Mouse (Mus musculus) thymus, adult 2 months (tissue): ENCODE data around the gene Smok3a. TPM values are rescaled to one million over a fixed set of nuclear protein-coding genes. Genes with fewer than 3 reads are reported as not detected.
"Not testable (repeated sequence)": the region's sequence is repeated elsewhere in the genome, so short reads cannot be mapped to it uniquely, and the experiment has no call there.

ENCODE experiments used
- DNase-seq: peaks from one replicate; pipeline ENCODE4 v3.0.0; 2021
- H3K27ac ChIP-seq: fragments of 200-500 bp; 2 replicates; pipeline ENCODE4 v1.5.1; 2012; ENCODE audit warnings: low read length, control low read depth; ENCODE audit not compliant: control insufficient read depth, insufficient read depth
- H3K27me3 ChIP-seq: fragments of 200-500 bp; 2 replicates; pipeline ENCODE4 v1.6.1; 2012; ENCODE audit warnings: mild to moderate bottlenecking, low read length, moderate library complexity, mixed read lengths; ENCODE audit not compliant: control insufficient read depth, insufficient read depth
- H3K36me3 ChIP-seq: fragments of 200-500 bp; 2 replicates; pipeline ENCODE4 v1.6.1; 2012; ENCODE audit warnings: mild to moderate bottlenecking, low read length, moderate library complexity; ENCODE audit not compliant: control insufficient read depth, insufficient read depth
- H3K4me1 ChIP-seq: fragments of 200-500 bp; replicated peaks from 2 replicates; pipeline ENCODE4 v1.6.1; 2012; ENCODE audit warnings: low read length; ENCODE audit not compliant: control insufficient read depth, insufficient read depth
- H3K4me3 ChIP-seq: fragments of 200-500 bp; 2 replicates; pipeline ENCODE4 v1.5.1; 2012; ENCODE audit warnings: mild to moderate bottlenecking, low read length, control low read depth, moderate library complexity; ENCODE audit not compliant: control insufficient read depth, insufficient read depth
- CTCF ChIP-seq: fragments of 200-500 bp; IDR thresholded peaks from 2 replicates; pipeline ENCODE4 v1.5.1; 2012; ENCODE audit warnings: mild to moderate bottlenecking, control low read depth, low read length, moderate library complexity, borderline replicate concordance; ENCODE audit not compliant: control insufficient read depth, poor library complexity, insufficient read depth; ENCODE audit errors: extremely low read depth
- POLR2A ChIP-seq: fragments of 200-500 bp; IDR thresholded peaks from 2 replicates; pipeline ENCODE4 v1.6.1; 2012; ENCODE audit warnings: mild to moderate bottlenecking, low read length, control low read depth, moderate library complexity; ENCODE audit not compliant: control insufficient read depth, poor library complexity, insufficient read depth; ENCODE audit errors: extremely low read depth
- WGBS: fragments of 180-500 bp; shearing (Covaris S2); methylation state at CpG from one replicate; pipeline ENCODE4 v1.1.7; 2018; 5-methylcytosine and 5-hydroxymethylcytosine counted together
- polyA plus RNA-seq: library from polyadenylated mRNA; depleted of rRNA; stranded (reverse); fragments of >200 nt; gene quantifications from 2 replicates; pipeline ENCODE4 v1.2.3, GENCODE M21; 2012; rRNA removed

Gene Smok3a
- polyA plus RNA-seq: not detected in 2 replicates

DNA sequence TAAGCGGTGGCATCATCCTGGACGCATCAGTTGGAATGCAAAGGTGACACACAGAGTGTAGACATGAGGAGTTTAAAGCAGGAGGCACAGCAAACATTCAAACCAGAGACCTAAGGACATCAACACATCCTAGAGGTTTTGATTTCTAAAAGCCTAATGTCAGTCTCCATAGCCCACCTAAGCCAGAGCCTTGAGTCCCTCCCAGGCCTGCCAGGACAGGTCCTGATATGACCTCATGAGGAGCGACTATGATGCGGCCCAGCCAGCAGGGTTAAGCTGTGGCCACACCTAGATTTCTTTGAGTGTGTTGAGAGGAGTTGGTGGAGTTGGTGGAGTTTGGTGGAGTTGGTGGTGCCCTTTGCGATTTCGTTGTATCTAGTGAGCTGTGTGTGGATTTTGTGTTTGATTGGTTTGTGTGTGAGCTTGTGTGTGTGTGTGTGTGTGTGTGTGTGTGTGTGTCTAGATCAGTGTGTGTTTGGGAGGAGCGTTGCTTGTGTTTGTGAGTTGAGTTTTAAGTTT is at the start of gene Smok3a, which contains the start of gene Smok3b:
TSS of gene Smok3a (plus strand) at position 301 of the 519 bp plus-strand sequence.
TSS of gene Smok3b (plus strand) at position 469 of the 519 bp plus-strand sequence.
- not testable (repeated sequence) for H3K36me3 ChIP-seq, H3K27me3 ChIP-seq, H3K4me3 ChIP-seq, DNase-seq, H3K4me1 ChIP-seq, H3K27ac ChIP-seq
- WGBS: 85% methylated on average over 3 of the region's 7 CpGs

DNA sequence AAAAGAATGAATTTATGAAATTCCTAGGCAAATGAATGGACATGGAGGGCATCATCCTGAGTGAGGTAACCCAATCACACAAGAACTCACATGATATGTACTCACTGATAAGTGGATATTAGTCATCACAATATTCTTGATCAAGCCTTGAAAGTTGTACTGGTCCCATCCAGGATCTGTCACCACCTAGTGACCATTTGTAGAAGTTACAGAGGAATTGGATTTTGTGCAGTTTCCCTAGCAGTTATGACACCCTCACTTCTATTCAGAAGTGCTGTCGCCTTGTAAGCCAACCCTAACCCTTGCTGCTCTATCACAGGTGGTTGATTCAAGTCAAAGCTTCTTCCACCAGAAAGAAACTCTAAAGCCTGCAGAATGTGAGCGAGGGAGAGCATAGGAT is 47.9 kb upstream of the Smok3a start:
- no peak for DNase-seq
- 78% methylated on average over 2 of the region's 2 CpGs for WGBS

DNA sequence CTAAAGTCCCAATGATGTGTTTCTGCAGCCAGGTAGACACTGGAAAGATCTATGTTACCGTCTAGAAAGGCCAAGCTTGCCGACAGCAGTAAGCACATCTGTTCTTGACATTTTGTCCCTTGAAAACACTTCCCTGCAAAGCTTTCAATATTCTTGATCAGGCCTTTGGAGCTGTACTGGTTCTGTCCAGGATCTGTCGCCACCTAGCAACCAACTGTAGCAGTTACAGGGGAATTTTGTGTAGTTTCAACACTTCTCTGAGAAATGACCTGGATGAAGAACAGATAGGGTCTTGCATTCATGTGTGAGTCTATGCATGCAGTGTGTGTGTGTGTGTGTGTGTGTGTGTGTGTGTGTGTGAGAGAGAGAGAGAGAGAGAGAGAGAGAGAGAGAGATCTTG is 47.3 kb upstream of the Smok3a start:
- no peak for DNase-seq
- Histone ChIP-seq H3K36me3 (no peaks in the 10 kb centered on the region), H3K4me3 (no peak overlapping the region), H3K27me3 (no peaks in the 10 kb centered on the region), H3K4me1 (no peaks in the 10 kb centered on the region), H3K27ac (no peak overlapping the region)
- 61% methylated on average over 3 of the region's 3 CpGs for WGBS
- TF ChIP-seq CTCF (no peak), POLR2A (no peak)

More for the DNA sequence above, 47.9 kb upstream of the Smok3a start:
- no peaks in the 10 kb centered on the region for H3K27me3 ChIP-seq
- no peak overlapping the region for H3K27ac ChIP-seq
- no peaks in the 10 kb centered on the region for H3K36me3 ChIP-seq
- TF ChIP-seq CTCF (no peak), POLR2A (no peak)
- H3K4me1 ChIP-seq: no peaks in the 10 kb centered on the region
- no peak overlapping the region for H3K4me3 ChIP-seq

DNA sequence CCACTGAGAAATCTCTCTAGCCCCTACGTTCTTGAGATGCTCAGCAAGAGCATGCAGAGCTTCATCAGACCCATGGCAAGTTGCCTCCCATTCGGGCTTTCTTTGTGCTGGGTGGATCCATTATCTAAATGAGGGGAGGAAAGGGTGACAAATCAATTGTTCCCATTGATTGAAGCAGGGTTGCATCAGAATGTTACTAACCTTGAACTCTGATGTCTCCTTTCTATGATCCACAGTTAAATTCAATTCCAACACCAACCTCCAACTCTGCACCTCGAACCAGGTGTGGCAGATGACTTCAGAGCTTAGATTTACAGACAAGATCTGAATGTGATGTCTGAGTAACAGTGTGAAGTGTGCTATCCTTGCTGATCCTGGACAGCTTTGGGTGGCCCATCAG is 46.3 kb upstream of the Smok3a start:
- TF ChIP-seq POLR2A (no peak), CTCF (no peak)
- Histone ChIP-seq H3K27me3 (no peaks in the 10 kb centered on the region), H3K27ac (no peak overlapping the region), H3K4me1 (no peaks in the 10 kb centered on the region), H3K36me3 (no peaks in the 10 kb centered on the region), H3K4me3 (no peak overlapping the region)
- DNase-seq: no peak
- 59% methylated on average over 3 of the region's 3 CpGs for WGBS

DNA sequence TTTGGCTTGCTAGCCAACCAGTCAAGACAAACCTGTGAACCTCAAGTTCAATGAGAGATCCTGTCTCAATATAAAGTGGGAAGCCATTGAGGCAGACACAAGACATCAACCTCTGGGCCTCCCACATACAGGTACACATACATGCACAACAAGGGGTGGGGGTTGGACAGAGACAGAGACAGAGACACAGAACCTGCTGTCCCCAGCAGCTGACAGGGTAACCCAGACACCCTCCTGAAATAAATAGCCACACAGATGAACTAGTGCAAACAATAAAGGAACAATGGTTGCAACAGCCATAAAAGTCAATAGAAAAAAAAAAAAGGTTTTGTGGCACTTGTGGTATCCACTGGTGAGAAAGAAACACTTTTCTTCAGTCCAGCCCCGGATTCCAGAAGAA is 45.6 kb upstream of the Smok3a start:
- Histone ChIP-seq H3K36me3 (no peaks in the 10 kb centered on the region), H3K4me1 (no peaks in the 10 kb centered on the region), H3K27me3 (no peaks in the 10 kb centered on the region), H3K27ac (no peak overlapping the region), H3K4me3 (no peak overlapping the region)
- TF ChIP-seq POLR2A (no peak), CTCF (no peak)
- 37% methylated on average over 1 of the region's 1 CpGs for WGBS
- DNase-seq: no peak

DNA sequence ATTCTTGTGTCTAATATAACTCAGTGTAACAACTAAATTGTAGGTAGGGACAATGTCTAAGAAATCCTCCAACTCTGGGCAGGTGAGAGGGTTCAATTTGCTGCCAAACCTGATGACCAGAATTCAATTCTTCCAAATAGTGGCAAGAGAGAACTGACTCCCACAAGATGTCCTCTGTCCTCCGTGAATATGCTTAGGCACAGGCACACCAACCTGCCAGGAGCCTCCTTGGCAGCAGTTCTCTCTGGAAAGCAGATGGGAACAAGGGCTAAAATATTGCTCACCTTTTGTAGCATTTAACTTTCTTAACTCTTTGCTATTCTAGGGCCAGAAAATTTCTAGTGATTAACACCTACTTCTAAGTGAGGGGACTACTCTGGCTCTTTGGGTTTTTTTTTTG is 43.8 kb upstream of the Smok3a start:
- TF ChIP-seq POLR2A (no peak), CTCF (no peak)
- Histone ChIP-seq H3K4me1 (no peaks in the 10 kb centered on the region), H3K27me3 (no peaks in the 10 kb centered on the region), H3K27ac (no peak overlapping the region), H3K36me3 (no peaks in the 10 kb centered on the region), H3K4me3 (no peak overlapping the region)
- DNase-seq: no peak
- 41% methylated on average over 1 of the region's 1 CpGs for WGBS

DNA sequence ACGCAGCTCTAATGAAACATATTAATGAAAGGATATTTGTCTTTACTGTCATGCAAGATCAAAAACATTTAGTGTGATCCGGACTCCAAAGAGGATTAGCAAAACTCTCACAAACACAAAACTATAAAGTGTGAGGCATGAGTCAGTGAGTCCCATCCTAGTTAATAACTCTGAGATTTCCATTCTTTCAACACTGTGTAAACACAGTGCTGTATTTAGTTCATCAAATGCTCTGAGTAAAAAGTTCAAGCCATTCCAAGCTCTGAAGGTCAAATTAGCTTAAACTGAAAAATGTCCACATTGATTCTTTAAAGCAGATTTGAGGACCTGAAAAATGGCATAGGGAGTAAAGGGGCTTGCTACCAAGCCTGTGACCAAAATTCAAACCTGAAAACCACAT is 42.0 kb upstream of the Smok3a start:
- WGBS: 78% methylated on average over 2 of the region's 2 CpGs
- DNase-seq: no peak

More for the DNA sequence above, 42.0 kb upstream of the Smok3a start:
- Histone ChIP-seq H3K4me1 (no peaks in the 10 kb centered on the region), H3K27me3 (no peaks in the 10 kb centered on the region), H3K36me3 (no peaks in the 10 kb centered on the region), H3K27ac (no peak overlapping the region), H3K4me3 (no peak overlapping the region)
- no peak for TF ChIP-seq POLR2A
- no peak for TF ChIP-seq CTCF
